Mouse (Mus musculus) spleen, adult 2 months (tissue): Measurements from ENCODE around the gene Zfp644. TPM values are rescaled to one million over a fixed set of nuclear protein-coding genes. Genes with fewer than 3 reads are reported as not detected.

Source experiments
- DNase-seq, 2 experiments: peaks; one replicate each; pipeline versions ENCODE4 v3.0.0 to v3.0.0-alpha.2; 2012 to 2021; ENCODE audit warnings: low spot score in 2 of 2, low read depth in 1 of 2
- H3K27ac ChIP-seq: fragments of 200-500 bp; 2 replicates; pipeline ENCODE4 v1.5.1; 2012; ENCODE audit warnings: low read length, inconsistent platforms; ENCODE audit not compliant: insufficient read depth
- H3K27me3 ChIP-seq: fragments of 200-500 bp; 2 replicates; pipeline ENCODE4 v1.6.1; 2012; ENCODE audit warnings: mild to moderate bottlenecking, moderate library complexity, low read length, inconsistent platforms; ENCODE audit not compliant: control insufficient read depth, insufficient read depth
- H3K36me3 ChIP-seq: fragments of 200-500 bp; 2 replicates; pipeline ENCODE4 v1.6.1; 2012; ENCODE audit warnings: mild to moderate bottlenecking, low read length, inconsistent platforms; ENCODE audit not compliant: control insufficient read depth, insufficient read depth
- H3K4me1 ChIP-seq: fragments of 200-500 bp; 2 replicates; pipeline ENCODE4 v1.6.1; 2011; ENCODE audit warnings: inconsistent platforms; ENCODE audit not compliant: control insufficient read depth, insufficient read depth, insufficient read length
- H3K4me3 ChIP-seq: fragments of 200-500 bp; 2 replicates; pipeline ENCODE4 v1.5.1; 2011; ENCODE audit warnings: mild to moderate bottlenecking, inconsistent platforms; ENCODE audit not compliant: insufficient read depth, insufficient read length; ENCODE audit errors: extremely low read depth
- CTCF ChIP-seq: fragments of 200-500 bp; IDR thresholded peaks from 2 replicates; pipeline ENCODE4 v1.5.1; 2011; ENCODE audit warnings: mild to moderate bottlenecking, inconsistent platforms; ENCODE audit not compliant: insufficient read depth, insufficient read length, insufficient replicate concordance; ENCODE audit errors: extremely low read depth
- POLR2A ChIP-seq: fragments of 200-500 bp; IDR thresholded peaks from 2 replicates; pipeline ENCODE4 v1.6.1; 2011; ENCODE audit warnings: low read depth, low read length, inconsistent platforms
- WGBS: fragments of 180-500 bp; shearing (Covaris S2); methylation state at CpG from one replicate; pipeline ENCODE4 v1.1.7; 2018; 5-methylcytosine and 5-hydroxymethylcytosine counted together
- polyA plus RNA-seq: library from polyadenylated mRNA; depleted of rRNA; stranded (reverse); fragments of >200 nt; gene quantifications from 2 replicates; pipeline ENCODE4 v1.2.3, GENCODE M21; 2012

Gene Zfp644
- polyA plus RNA-seq, 1 experiment = 6.3 TPM

DNA sequence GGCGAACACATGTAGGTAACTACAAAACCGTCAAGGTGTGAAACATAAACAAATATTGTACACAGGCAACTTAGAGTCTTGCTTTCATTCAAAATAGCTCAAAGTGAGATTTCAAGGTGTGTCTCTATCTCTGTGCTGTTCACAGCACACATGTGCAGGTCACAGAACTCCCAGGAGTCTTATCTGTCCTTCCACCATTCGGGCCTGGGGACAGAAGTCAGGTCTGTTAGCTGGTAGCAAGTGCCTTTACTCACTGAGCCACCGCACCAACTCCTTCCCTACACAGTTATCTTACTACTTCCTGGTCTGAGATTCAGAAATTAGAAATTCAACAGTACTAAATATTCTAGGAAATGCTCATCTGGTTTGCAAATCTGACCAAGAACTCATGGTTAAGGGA, 53.7 kb downstream of the Zfp644 start:
- 91% methylated on average over 4 of the region's 4 CpGs for WGBS
- peaks cover 4% of the 10 kb centered on the region for H3K4me1 ChIP-seq
- H3K4me3 ChIP-seq = no peak overlapping the region
- no peak overlapping the region for H3K27ac ChIP-seq
- no peak for DNase-seq
- H3K36me3 ChIP-seq = 0 out of 2 replicates have a peak, but pooled peaks cover 2% of the 10 kb centered on the region
- no peak for TF ChIP-seq CTCF
- no peak for TF ChIP-seq POLR2A
- H3K27me3 ChIP-seq = no peaks in the 10 kb centered on the region

DNA sequence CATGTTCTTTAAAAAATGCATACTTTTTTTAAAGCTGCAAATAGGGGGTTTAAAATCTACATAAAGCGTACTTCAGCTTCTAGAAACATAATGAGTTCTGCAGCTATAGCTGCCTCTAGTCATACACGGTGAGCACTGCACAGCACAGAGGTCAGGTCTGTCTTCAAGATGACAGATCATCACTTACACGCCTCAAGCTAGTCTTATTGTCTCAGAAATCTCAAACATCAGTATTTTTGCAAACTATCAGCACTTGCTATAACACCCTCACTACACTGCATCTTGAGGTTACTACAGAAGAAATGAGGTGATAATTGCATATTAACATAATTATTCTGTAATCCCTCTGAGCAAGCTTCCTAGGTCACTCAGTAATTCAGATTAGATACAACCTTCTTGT, 55.2 kb downstream of the Zfp644 start:
- Histone ChIP-seq H3K4me3 (no peak overlapping the region), H3K27me3 (no peaks in the 10 kb centered on the region), H3K27ac (no peak overlapping the region), H3K36me3 (peaks cover 12% of the 10 kb centered on the region), H3K4me1 (peaks cover 4% of the 10 kb centered on the region)
- WGBS = 91% methylated on average over 3 of the region's 3 CpGs
- DNase-seq = no peak
- TF ChIP-seq POLR2A (no peak), CTCF (no peak)

DNA sequence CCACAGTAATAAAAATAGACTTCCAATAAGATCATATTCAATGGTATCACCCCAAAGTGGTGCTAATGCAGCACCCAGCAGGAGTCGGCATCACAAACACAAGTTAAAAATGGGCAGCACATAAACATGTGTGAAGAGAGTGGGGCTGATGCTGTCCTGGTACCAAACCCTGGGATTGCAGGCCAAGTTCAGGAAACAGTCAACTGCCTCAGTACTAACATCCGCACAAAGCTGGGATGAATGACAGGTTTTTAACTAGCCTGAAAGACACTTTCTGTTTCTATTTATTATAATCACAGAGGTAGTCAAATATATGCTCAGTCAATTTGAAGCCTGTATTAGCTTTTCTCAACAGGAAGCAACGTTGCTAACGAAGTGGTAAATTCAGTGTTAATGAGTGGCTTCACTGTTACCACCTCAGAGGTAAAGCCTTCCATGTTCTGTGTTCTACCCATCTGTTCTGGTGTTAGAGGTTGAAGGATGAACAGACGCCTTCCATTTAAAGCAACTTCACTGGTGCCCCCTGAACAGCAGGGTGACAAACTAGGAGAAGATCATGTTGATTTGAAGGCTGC, 56.8 kb downstream of the Zfp644 start:
- Histone ChIP-seq H3K27me3 (no peaks in the 10 kb centered on the region), H3K4me3 (no peak overlapping the region), H3K36me3 (peaks cover 15% of the 10 kb centered on the region), H3K27ac (no peak overlapping the region), H3K4me1 (peaks cover 4% of the 10 kb centered on the region)
- TF ChIP-seq CTCF = no peak
- TF ChIP-seq POLR2A = no peak
- WGBS = 85% methylated on average over 5 of the region's 5 CpGs
- DNase-seq = no peak

DNA sequence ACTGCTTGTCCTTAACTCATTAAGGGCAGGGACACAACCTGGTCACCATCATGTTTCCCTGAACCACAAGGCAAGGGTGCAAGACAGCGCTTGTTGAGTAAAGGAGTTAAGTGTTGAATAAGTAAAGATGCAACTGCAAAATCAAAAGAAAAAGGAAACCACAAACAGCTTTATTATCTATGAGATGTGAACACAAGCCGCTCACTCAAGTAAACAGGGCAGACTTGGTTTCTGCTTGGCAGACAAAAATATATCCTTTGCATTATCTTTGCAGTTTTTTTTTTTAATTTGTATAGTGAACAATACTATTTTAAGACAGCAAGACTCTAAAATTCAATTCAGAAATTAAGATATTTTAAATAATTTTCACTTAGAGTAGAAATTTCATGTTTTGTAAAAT, 57.5 kb downstream of the Zfp644 start:
- TF ChIP-seq CTCF (no peak), POLR2A (no peak)
- DNase-seq = no peak
- Histone ChIP-seq H3K4me3 (no peak overlapping the region), H3K4me1 (peaks cover 4% of the 10 kb centered on the region), H3K36me3 (peaks cover 17% of the 10 kb centered on the region), H3K27ac (no peak overlapping the region), H3K27me3 (no peaks in the 10 kb centered on the region)
- 74% methylated on average over 2 of the region's 2 CpGs for WGBS

DNA sequence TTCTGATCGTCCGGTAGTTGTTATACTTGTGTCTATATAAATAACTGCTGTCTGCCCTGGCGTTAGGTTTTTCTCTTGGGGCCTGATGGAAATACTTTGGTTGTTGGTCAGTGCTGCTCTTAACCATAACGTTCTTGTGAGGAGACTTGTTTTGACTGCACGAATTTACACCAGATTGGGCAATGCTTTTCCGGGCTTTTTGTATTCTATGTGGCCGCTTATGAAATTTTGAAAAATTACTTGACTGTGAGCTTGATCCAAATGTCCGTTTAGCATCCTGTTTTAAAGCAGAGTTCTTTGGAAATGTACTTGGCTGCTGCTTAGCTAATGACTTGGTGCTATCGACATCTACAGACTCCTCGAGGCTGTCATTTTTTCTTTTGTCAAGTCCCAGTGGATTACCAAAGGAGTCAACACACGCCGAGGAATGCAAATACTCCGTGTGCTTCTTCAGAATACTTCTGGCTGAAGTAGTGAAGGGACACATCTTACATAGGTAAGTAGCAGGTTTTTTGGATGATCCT, 60.6 kb downstream of the Zfp644 start:
- H3K27me3 ChIP-seq = no peaks in the 10 kb centered on the region
- H3K36me3 ChIP-seq = peaks cover 21% of the 10 kb centered on the region
- TF ChIP-seq CTCF (no peak), POLR2A (no peak)
- H3K4me3 ChIP-seq = no peak overlapping the region
- WGBS = 92% methylated on average over 13 of the region's 13 CpGs
- no peak overlapping the region for H3K27ac ChIP-seq
- no peak for DNase-seq
- peaks cover 4% of the 10 kb centered on the region for H3K4me1 ChIP-seq

DNA sequence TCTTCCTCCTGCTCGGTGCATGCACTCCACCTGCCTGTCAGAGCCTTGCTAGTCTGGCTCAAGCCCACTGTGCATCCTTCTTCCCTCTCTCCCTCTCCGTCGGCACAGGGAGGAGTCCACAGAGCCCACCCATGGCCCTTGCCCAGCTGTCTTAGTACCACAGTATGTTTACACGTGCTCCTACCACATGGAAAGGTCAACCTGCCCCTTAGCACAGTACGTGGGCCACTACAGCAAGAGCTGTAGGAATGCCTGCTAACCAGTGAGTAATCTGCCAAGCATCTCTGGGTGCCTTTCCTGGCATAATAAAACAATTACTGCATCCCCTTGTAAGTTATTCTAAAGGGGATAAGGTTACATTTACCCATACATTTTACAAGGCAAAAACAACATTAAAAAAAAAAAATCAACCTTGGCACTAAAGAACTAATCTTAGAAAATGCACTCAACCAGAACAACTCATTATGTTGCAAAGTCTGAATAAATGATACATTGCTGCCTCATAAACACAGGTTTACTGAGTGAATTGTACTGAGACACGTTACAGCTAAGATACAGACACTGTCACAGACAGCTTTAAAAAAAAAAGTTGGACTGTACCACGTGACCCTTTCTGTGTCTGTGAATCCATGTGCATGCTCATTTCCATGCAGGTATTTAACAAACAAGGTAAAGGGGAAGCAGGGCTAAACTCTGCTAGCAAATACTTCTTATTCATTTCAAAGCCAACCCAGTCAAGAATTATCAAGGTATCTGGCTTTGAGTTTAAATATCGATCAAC, 68.5 kb downstream of the Zfp644 start:
- TF ChIP-seq POLR2A = no peak
- no peak for TF ChIP-seq CTCF
- 87% methylated on average over 8 of the region's 8 CpGs for WGBS
- H3K4me3 ChIP-seq = no peak overlapping the region
- H3K27ac ChIP-seq = no peak overlapping the region
- no peak for DNase-seq
- peaks cover 8% of the 10 kb centered on the region for H3K36me3 ChIP-seq
- no peaks in the 10 kb centered on the region for H3K4me1 ChIP-seq
- no peaks in the 10 kb centered on the region for H3K27me3 ChIP-seq

DNA sequence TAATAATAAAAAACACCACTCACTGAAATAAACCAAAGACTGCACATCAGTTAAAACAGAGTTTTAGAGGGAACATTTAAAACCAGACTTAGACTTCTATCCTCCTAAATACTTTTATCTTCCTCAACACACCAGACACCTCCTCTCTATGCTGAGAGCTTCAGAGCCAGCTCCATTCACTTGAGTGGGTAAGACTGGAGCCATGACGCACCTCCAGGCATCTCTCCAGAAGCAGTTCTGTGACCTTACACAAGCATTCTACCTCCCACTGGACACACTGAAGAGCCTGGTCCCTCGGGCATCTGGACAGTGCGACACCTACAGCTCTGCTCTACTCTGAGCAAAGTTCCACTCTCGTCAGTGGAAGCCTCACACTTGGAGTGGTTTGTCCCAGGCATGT, 73.8 kb downstream of the Zfp644 start:
- H3K36me3 ChIP-seq = peaks cover 10% of the 10 kb centered on the region
- TF ChIP-seq CTCF (no peak), POLR2A (no peak)
- no peaks in the 10 kb centered on the region for H3K27me3 ChIP-seq
- no peak for DNase-seq
- H3K4me3 ChIP-seq = no peak overlapping the region
- no peak overlapping the region for H3K27ac ChIP-seq
- 97% methylated on average over 4 of the region's 4 CpGs for WGBS
- no peaks in the 10 kb centered on the region for H3K4me1 ChIP-seq
